Mouse (Mus musculus) stomach, embryonic 14.5 days (tissue): ENCODE results near the gene Prdx5. TPM values are rescaled to one million over a fixed set of nuclear protein-coding genes. Genes with fewer than 3 reads are reported as not detected.

Experiments
- ATAC-seq: fragments of 200-750 bp; cut with Nextera tagmentation; 2 replicates; pipeline ENCODE4 v1.8.0; 2017; ENCODE audit warnings: low read depth, moderate TSS enrichment; ENCODE audit not compliant: insufficient number of reproducible peaks, insufficient read depth, low FRiP score
- H3K27ac ChIP-seq: fragments of 300-500 bp; sonication (generic); 2 replicates; pipeline ENCODE4 v1.5.1; 2014; ENCODE audit warnings: mild to moderate bottlenecking, low read length, moderate library complexity, mixed read lengths
- H3K27me3 ChIP-seq: fragments of 300-500 bp; sonication (generic); 2 replicates; pipeline ENCODE4 v1.6.1; 2014; ENCODE audit warnings: low read length, control low read depth, mixed read lengths; ENCODE audit not compliant: control insufficient read depth, insufficient read depth
- H3K36me3 ChIP-seq: fragments of 300-500 bp; sonication (generic); 2 replicates; pipeline ENCODE4 v1.6.1; 2014; ENCODE audit warnings: mild to moderate bottlenecking, control low read depth, low read length, moderate library complexity, mixed read lengths; ENCODE audit not compliant: control insufficient read depth, insufficient read depth
- H3K4me1 ChIP-seq: fragments of 300-500 bp; sonication (generic); 2 replicates; pipeline ENCODE4 v1.6.1; 2014; ENCODE audit warnings: low read length, control low read depth, mixed read lengths; ENCODE audit not compliant: control insufficient read depth, insufficient read depth
- H3K4me2 ChIP-seq: fragments of 300-500 bp; sonication (generic); replicated peaks from 2 replicates; pipeline ENCODE4 v1.6.1; 2014; ENCODE audit warnings: low read depth, low read length, control low read depth
- H3K4me3 ChIP-seq: fragments of 300-500 bp; sonication (generic); 2 replicates; pipeline ENCODE4 v1.5.1; 2014; ENCODE audit warnings: low read depth, low read length, control low read depth
- H3K9ac ChIP-seq: fragments of 300-500 bp; sonication (generic); replicated peaks from 2 replicates; pipeline ENCODE4 v1.6.1; 2014; ENCODE audit warnings: low read depth, mild to moderate bottlenecking, control low read depth, low read length, moderate library complexity, mixed read lengths
- H3K9me3 ChIP-seq: fragments of 300-500 bp; sonication (generic); 2 replicates; pipeline ENCODE4 v1.6.1; 2016; ENCODE audit warnings: low read depth, low read length, control low read depth; ENCODE audit not compliant: control insufficient read depth
- WGBS: fragments of 180-500 bp; shearing (Covaris S2); extraction: QIAGEN DNeasy Blood & Tissue Kit; methylation state at CpG from one replicate; pipeline ENCODE4 v1.1.7; 2014; 5-methylcytosine and 5-hydroxymethylcytosine counted together
- polyA plus RNA-seq: library from polyadenylated mRNA; unstranded; fragments of >200 nt; fragmentation: Nextera tagmentation; extraction: Ambion mirVana; gene quantifications from 2 replicates; pipeline ENCODE4 v1.2.1, GENCODE M21; 2014

Gene Prdx5
- polyA plus RNA-seq, 1 experiment from 2014 or later, result 172 TPM

DNA sequence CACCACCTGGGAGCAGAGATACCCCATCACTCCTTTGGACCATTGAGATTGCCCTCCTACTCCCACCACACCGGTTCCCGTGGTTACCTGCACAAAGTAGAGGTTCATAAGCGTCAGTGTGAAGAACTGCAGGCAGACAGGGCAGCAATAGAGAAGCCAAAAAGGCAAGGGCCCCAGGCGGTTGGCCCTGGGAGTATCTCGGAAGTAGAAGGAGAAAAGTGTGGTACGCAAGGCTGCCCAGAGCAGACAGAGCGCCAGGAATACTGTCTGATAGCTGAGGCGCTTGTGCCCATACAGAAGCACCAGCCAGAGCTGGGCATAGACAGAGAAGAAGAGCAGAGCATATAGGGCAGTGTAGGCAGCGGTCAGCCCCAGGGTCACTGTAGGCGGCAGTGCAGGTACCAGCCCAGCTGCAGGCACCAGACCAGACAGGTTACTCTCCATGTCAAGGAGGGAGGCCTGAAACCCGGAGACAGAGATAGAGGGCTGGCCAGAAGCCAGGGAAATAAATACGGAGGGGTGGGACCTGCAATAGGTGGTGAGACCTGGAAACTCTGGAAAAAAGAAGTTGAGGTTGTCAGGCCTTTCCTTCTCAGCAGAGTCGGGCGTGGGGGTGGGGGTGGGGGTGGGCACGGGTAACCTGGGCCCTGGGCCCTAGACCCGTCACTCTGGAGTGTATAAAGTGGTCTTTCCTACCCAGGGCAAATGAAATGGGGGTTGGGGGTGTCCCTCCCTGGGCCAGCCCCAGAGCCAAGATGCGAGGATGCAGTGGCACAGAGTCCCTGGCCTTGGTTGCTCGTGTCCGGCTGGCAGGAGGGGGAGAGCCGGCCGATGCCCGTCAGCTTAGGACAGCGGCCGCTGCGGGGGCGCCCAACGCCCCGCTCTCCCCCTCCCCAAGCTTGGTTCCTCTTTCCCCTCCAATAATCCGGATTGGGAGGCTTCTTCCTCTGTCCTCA is 30.8 kb upstream of the Prdx5 start:
- peak overlapping the region; percentile 82; the same call in 1 of the 2 replicates for H3K9ac ChIP-seq
- no peaks in the 10 kb centered on the region for H3K9me3 ChIP-seq
- H3K36me3 ChIP-seq, result no peaks in the 10 kb centered on the region; the same call in 1 of the 2 replicates
- no peak; the same call in 1 of the 2 replicates for ATAC-seq
- WGBS, result 20% methylated on average over 29 of the region's 29 CpGs
- peak overlapping the region; percentile 85 for H3K4me3 ChIP-seq
- H3K4me2 ChIP-seq, result peak overlapping the region; percentile 99
- H3K27ac ChIP-seq, result no peak overlapping the region; the same call in 1 of the 2 replicates
- peaks cover 6% of the 10 kb centered on the region; the same call in 1 of the 2 replicates for H3K27me3 ChIP-seq
- H3K4me1 ChIP-seq, result peaks cover 11% of the 10 kb centered on the region; the same call in 1 of the 2 replicates

DNA sequence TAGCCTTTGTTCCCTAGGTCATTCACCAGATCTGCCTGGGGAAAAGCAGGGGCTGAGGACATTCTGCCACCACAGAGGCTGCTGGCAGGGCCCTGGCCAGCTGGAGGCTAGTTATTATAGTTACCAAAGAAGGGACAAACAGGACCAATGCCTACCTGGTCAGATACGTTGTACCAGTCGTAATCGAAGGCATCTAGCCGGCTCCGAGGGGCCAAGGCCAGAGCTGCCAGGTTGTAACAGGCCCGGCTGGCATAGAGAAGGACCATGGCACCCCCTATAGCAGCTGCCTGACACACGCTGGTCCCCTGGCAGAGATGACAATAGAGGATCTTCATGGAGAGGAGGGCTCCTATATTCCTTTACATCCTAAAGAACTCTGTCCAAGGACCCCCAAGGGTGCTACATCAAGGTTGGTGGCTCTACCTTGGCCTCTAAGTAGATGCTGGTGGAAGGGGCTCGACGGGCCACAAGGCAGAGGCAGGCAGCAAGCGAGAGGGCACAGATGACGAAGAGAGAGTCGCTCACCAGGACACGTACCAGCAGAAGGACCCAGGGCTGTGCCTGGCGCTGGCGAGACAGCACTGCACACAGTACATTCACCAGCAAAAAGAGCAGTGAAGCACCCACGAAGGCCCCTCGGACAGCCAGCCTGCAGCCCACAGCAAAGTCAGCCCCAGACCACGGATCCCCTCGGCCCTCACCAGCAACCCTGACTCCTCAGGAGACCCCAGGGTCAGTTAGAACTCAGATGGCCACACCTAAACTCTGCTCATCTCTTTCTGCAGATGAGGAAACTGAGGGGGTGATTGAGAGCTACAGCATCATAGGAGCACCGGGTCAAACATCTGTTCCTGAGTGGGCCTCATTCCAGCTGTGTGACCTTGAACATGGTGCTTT is 29.4 kb upstream of the Prdx5 start:
- Histone ChIP-seq H3K27me3 (peaks cover 14% of the 10 kb centered on the region), H3K9ac (no peak overlapping the region), H3K4me1 (peaks cover 12% of the 10 kb centered on the region; the same call in 1 of the 2 replicates), H3K4me2 (no peak overlapping the region), H3K36me3 (no peaks in the 10 kb centered on the region; the same call in 1 of the 2 replicates), H3K4me3 (no peak overlapping the region), H3K27ac (no peak overlapping the region), H3K9me3 (no peaks in the 10 kb centered on the region)
- WGBS, result 91% methylated on average over 20 of the region's 20 CpGs
- no peak for ATAC-seq

DNA sequence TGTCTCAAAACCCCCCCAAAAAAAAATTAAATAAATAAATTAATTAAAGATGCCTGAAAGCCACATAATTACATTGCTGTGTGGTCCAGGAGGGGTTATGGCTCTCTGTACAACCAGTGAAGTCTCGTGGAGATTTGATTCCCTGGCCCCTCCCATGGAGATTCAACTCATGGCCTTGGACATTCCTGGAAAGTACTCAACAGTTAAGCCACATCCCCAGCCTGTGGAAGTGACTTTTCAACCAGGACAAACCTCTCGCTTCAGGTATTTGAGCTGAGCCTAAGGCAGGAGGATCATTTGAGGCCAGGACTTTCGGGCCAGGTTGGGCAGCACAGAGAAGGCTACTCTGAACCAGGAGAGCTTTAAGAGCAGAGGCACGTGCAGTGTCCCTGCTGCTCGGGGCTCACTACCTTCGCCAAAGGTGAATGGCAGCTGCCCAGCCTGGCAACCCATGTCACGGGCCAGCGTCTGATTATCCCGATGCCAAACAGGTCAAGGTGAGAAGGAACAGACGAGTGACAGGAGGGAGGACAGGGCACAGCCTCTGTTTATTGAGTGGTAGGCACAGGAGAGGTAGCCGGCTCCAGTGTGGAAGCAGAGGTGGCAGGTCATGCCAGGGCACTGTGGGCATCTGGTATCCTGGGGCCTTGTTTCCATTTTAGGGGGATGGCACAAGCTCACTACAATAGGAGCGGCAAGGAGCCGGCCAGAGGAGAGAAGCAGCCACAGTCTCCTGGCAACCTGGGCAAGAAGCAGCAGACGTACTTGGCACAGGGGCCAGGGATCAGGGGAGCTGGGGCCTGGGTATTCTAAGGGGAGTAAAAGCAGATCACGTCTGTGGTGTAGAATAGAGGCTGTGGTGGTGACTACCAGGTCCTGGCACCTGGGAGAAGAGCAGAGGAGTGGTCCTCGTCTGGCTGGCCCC is 27.9 kb upstream of the Prdx5 start:
- Histone ChIP-seq H3K4me3 (no peak overlapping the region), H3K27ac (no peak overlapping the region), H3K36me3 (no peaks in the 10 kb centered on the region), H3K27me3 (peaks cover 26% of the 10 kb centered on the region), H3K9me3 (no peaks in the 10 kb centered on the region), H3K4me2 (no peak overlapping the region), H3K9ac (no peak overlapping the region), H3K4me1 (peaks cover 19% of the 10 kb centered on the region; the same call in 1 of the 2 replicates)
- 79% methylated on average over 16 of the region's 16 CpGs for WGBS
- ATAC-seq, result no peak

DNA sequence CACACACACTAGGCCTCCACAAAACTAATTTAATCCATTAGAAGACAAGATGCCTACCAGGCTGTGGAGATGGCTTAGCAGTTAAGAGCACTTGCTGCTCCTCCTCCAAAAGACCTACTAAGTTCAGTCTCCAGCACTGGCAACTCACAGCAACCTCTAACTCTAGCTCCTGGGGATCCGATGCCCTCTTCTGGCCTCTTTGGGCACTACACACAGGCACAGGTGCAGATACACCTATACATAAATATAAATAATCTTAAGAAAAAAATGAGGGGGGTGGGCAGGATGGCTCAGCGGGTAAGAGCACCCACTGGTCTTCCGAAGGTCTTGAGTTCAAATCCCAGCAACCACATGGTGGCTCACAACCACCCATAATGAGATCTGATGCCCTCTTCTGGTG is 26.4 kb upstream of the Prdx5 start:
- Histone ChIP-seq H3K4me2 (no peak overlapping the region), H3K9me3 (no peaks in the 10 kb centered on the region), H3K4me1 (peaks cover 18% of the 10 kb centered on the region; the same call in 1 of the 2 replicates), H3K36me3 (no peaks in the 10 kb centered on the region), H3K4me3 (no peak overlapping the region), H3K9ac (no peak overlapping the region), H3K27me3 (peaks cover 39% of the 10 kb centered on the region), H3K27ac (no peak overlapping the region)
- WGBS, result 25% methylated on average over 3 of the region's 3 CpGs
- no peak for ATAC-seq

DNA sequence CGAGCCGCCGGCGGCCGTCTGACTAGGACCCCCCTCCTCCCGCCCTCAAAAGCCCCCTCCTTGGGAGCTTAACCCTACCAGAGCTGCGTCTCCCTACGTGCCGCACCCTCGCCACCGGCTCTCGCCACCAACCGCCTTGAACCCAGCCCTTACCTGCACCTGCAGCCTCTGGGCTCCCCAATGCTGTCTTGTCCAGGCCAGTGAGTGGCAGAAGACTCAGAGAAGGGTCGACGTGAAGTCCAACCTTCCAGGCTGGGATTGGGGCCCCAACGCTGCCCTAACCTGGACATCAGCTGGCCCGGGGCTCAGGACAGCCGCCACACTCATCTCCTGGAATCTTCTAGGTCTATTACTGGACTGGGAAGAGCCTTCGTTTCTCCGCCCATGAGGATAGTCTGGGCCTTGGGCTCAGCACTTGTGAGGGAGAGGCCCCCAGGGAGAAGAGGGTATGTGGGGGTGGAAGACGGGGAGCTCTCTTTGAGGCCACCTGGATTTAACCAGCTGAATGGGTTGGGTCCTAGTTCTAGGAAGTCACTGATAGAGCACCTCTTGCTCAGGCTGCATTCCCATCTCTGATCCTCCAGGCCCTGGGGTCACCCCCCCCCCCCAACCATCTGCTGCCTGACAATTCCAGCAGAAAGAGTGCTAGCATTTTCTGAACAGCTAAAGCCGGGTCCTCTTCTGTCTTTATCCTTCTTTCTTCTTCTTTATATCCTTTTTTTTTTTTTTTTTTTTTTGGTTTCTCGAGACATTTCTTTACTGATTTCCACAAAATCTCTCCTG is 24.5 kb upstream of the Prdx5 start, which contains the start of gene Kcnk4:
Gene Kcnk4, minus strand, starts transcription at position 321 of the 783 bp plus-strand sequence.
- Histone ChIP-seq H3K9me3 (no peaks in the 10 kb centered on the region), H3K27ac (no peak within 1 kb of the TSS), H3K27me3 (peaks cover 39% of the 10 kb centered on the region), H3K36me3 (no peaks in the 10 kb centered on the region), H3K4me3 (peak within 1 kb of the TSS; percentile 42), H3K9ac (peak within 1 kb of the TSS; percentile 30; the same call in 1 of the 2 replicates), H3K4me1 (peaks cover 10% of the 10 kb centered on the region; the same call in 1 of the 2 replicates), H3K4me2 (peak within 1 kb of the TSS; percentile 83)
- ATAC-seq, result no peak
- 11% methylated on average over 23 of the region's 23 CpGs for WGBS

DNA sequence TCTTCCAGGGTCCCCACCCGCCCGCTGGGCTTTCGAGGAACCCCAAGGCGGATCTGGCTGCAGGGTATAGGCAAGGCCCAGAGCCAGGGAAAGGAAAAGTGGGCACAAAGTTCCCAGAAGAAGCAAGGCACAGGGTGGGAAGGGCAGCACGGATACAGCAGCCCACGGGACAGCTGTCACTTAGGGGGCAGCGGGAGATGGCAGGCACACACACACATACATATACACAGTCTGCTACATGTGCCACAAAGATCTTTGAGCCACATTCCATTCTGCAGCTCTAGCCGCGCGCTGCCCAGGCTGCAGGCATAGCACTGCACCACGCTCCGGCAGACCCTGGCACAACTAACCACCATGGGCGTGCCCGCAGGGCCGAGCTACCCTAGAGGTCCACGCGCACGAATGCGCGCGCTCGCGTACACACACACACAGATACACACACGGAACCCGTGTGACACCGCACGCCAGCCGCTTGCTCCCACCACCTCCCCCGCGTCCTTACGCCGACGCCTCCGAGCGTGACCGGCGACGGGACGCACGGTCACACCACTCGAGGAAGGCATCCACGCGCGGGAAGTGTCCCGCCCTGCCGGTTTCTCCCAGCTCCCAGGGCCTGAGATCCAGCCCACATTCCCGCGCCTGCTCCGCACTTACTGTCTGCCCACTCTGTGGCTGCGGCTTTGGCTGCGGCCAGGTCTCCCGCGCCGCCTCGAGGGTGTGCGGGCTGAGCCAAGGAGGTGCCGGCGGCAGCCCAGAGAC is 23.7 kb upstream of the Prdx5 start:
- H3K36me3 ChIP-seq, result no peaks in the 10 kb centered on the region
- H3K4me3 ChIP-seq, result peak overlapping the region; percentile 42
- H3K9ac ChIP-seq, result peak overlapping the region; percentile 30; the same call in 1 of the 2 replicates
- peaks cover 39% of the 10 kb centered on the region for H3K27me3 ChIP-seq
- ATAC-seq, result no peak
- 5% methylated on average over 58 of the region's 58 CpGs for WGBS
- no peaks in the 10 kb centered on the region for H3K9me3 ChIP-seq
- peaks cover 10% of the 10 kb centered on the region; the same call in 1 of the 2 replicates for H3K4me1 ChIP-seq
- H3K27ac ChIP-seq, result no peak overlapping the region
- H3K4me2 ChIP-seq, result peak overlapping the region; percentile 83

DNA sequence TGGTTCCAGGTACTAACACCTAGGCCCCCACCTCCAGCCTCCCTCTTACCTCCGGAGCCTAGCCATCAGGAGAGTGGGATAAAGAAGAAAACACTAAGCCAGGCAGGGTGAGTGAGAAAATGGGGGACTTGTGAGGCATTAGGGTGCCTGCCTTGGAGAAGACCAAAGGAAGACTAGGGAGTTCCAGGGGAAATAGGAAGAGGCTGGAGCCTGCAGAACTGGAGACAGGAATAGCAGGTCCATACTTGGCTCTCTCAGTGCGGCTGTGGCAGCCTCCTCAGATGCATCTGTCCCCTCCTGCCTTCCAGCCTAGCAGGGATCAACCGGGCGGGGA is 23.2 kb upstream of the Prdx5 start:
- no peak overlapping the region for H3K27ac ChIP-seq
- peaks cover 39% of the 10 kb centered on the region for H3K27me3 ChIP-seq
- no peak overlapping the region for H3K4me3 ChIP-seq
- no peak overlapping the region for H3K9ac ChIP-seq
- H3K36me3 ChIP-seq, result no peaks in the 10 kb centered on the region
- no peaks in the 10 kb centered on the region for H3K9me3 ChIP-seq
- ATAC-seq, result no peak
- 30% methylated on average over 4 of the region's 4 CpGs for WGBS
- H3K4me1 ChIP-seq, result peaks cover 10% of the 10 kb centered on the region; the same call in 1 of the 2 replicates
- H3K4me2 ChIP-seq, result 0 out of 2 replicates have a peak overlapping the region, but pooled peaks have one; percentile 83
